Mouse (Mus musculus) cortical plate, adult 2 months (tissue): ENCODE results near the gene Trip12. TPM values are rescaled to one million over a fixed set of nuclear protein-coding genes. Genes with fewer than 3 reads are reported as not detected.

ENCODE experiments used
- H3K27ac ChIP-seq: fragments of 200-500 bp; 2 replicates; pipeline ENCODE4 v1.5.1; 2012; ENCODE audit warnings: low read length, control low read depth, inconsistent platforms; ENCODE audit not compliant: insufficient read depth
- H3K4me1 ChIP-seq: fragments of 200-500 bp; 2 replicates; pipeline ENCODE4 v1.6.1; 2011; ENCODE audit warnings: low read length; ENCODE audit not compliant: control insufficient read depth, insufficient read depth
- H3K4me3 ChIP-seq: fragments of 200-500 bp; 2 replicates; pipeline ENCODE4 v1.5.1; 2011; ENCODE audit warnings: mild to moderate bottlenecking, low read length, control low read depth; ENCODE audit not compliant: insufficient read depth
- CTCF ChIP-seq: fragments of 200-500 bp; IDR thresholded peaks from 2 replicates; pipeline ENCODE4 v1.5.1; 2011; ENCODE audit warnings: mild to moderate bottlenecking, control low read depth, low read length; ENCODE audit not compliant: insufficient read depth; ENCODE audit errors: extremely low read depth
- POLR2A ChIP-seq: fragments of 200-500 bp; IDR thresholded peaks from 2 replicates; pipeline ENCODE4 v1.6.1; 2011; ENCODE audit warnings: mild to moderate bottlenecking, low read length, control low read depth; ENCODE audit not compliant: insufficient read depth; ENCODE audit errors: extremely low read depth
- polyA plus RNA-seq: library from polyadenylated mRNA; depleted of rRNA; stranded (reverse); fragments of >200 nt; gene quantifications from 2 replicates; pipeline ENCODE4 v1.2.3, GENCODE M21; 2012

The Trip12 gene
- polyA plus RNA-seq, 1 experiment, result 78.2 TPM

- Histone ChIP-seq H3K27ac (no peak overlapping the region), H3K4me1 (no peaks in the 10 kb centered on the region), H3K4me3 (no peak overlapping the region)
- TF ChIP-seq POLR2A, result no peak
- TF ChIP-seq CTCF, result no peak
These were observed 108.6 kb downstream of the Trip12 start for GRCm38 (mm10) chr1:84731763-84732162.

GRCm38 (mm10) chr1:84722841-84723240, 117.5 kb downstream of the Trip12 start:
- TF ChIP-seq POLR2A, result no peak
- TF ChIP-seq CTCF, result no peak
- no peak overlapping the region for H3K27ac ChIP-seq
- H3K4me3 ChIP-seq, result no peak overlapping the region
- no peaks in the 10 kb centered on the region for H3K4me1 ChIP-seq

- TF ChIP-seq CTCF (no peak), POLR2A (no peak)
- Histone ChIP-seq H3K27ac (no peak overlapping the region), H3K4me3 (no peak overlapping the region), H3K4me1 (no peaks in the 10 kb centered on the region)
These were observed 117.9 kb downstream of the Trip12 start for GRCm38 (mm10) chr1:84722371-84722770.

- TF ChIP-seq CTCF (no peak), POLR2A (no peak)
- H3K4me1 ChIP-seq, result no peaks in the 10 kb centered on the region
- H3K27ac ChIP-seq, result no peak overlapping the region
- no peak overlapping the region for H3K4me3 ChIP-seq
These were observed 118.4 kb downstream of the Trip12 start for GRCm38 (mm10) chr1:84721942-84722341.

GRCm38 (mm10) chr1:84709810-84710785, 130.2 kb downstream of the Trip12 start:
- peak overlapping the region; percentile 10; the same call in 1 of the 2 replicates for H3K27ac ChIP-seq
- H3K4me3 ChIP-seq, result peak overlapping the region; percentile 39
- peak; percentile 70; the same call in 1 of the 2 replicates for TF ChIP-seq POLR2A
- no peak for TF ChIP-seq CTCF
- no peaks in the 10 kb centered on the region for H3K4me1 ChIP-seq

GRCm38 (mm10) chr1:84709406-84709805, 130.9 kb downstream of the Trip12 start:
- Histone ChIP-seq H3K4me1 (no peaks in the 10 kb centered on the region), H3K4me3 (peak overlapping the region; percentile 39), H3K27ac (no peak overlapping the region)
- TF ChIP-seq CTCF, result no peak
- no peak for TF ChIP-seq POLR2A

GRCm38 (mm10) chr1:84700254-84700653, 140.1 kb downstream of the Trip12 start:
- Histone ChIP-seq H3K27ac (no peak overlapping the region), H3K4me1 (no peaks in the 10 kb centered on the region), H3K4me3 (no peak overlapping the region)
- TF ChIP-seq POLR2A, result no peak
- no peak for TF ChIP-seq CTCF

GRCm38 (mm10) chr1:84697136-84697535, 143.2 kb downstream of the Trip12 start:
- H3K4me1 ChIP-seq, result no peaks in the 10 kb centered on the region
- H3K4me3 ChIP-seq, result no peak overlapping the region
- no peak overlapping the region for H3K27ac ChIP-seq
- TF ChIP-seq POLR2A (no peak), CTCF (peak; percentile 66)

- Histone ChIP-seq H3K4me3 (peak within 1 kb of the TSS; percentile 74), H3K4me1 (no peaks in the 10 kb centered on the region), H3K27ac (peak within 1 kb of the TSS; percentile 75; the same call in 1 of the 2 replicates)
- no peak for TF ChIP-seq POLR2A
- no peak for TF ChIP-seq CTCF
These were observed 144.6 kb downstream of the Trip12 start, which contains the start of gene Dner for GRCm38 (mm10) chr1:84695517-84696411. Gene Dner (minus strand): TSS chr1:84696221.
